Mouse (Mus musculus): ENCODE measurements around the gene Pstpip1.

GRCm38 (mm10) chr9:56130536-56130935, 40.8 kb downstream of the Pstpip1 start:
- TF ChIP-seq TCF12 (IDR thresholded peaks at IDR 0.05; ENCODE audit: low read depth, low read length) (no peak), USF1 (IDR thresholded peaks at IDR 0.05; ENCODE audit: low read depth, low read length) (no peak), POLR2A (IDR thresholded peaks at IDR 0.05; ENCODE audit: low read depth, low read length) (no peak), EP300 (IDR thresholded peaks at IDR 0.05; ENCODE audit: low read length) (no peak), RAD21 (IDR thresholded peaks at IDR 0.05; ENCODE audit: low read depth, low read length) (no peak), NELFE (IDR thresholded peaks at IDR 0.05; ENCODE audit: low read depth, low read length) (no peak), MAZ (IDR thresholded peaks at IDR 0.05; ENCODE audit: low read depth, low read length) (no peak), CTCF (conservative IDR thresholded peaks at IDR 0.05 in 1 of 2, IDR thresholded peaks at IDR 0.05 in 1 of 2; ENCODE audit: low read depth in 2 of 2, low read length in 2 of 2) (no peak), GABPA (IDR thresholded peaks at IDR 0.05; ENCODE audit: insufficient replicate concordance, low read depth, low read length) (no peak), SMC3 (IDR thresholded peaks at IDR 0.05; ENCODE audit: low read depth, low read length) (no peak)
